Mouse (Mus musculus) ovary, postnatal 36 days (tissue): Measurements from ENCODE around the gene Pde3a.

ENCODE experiments used
- DNase-seq: peaks from one replicate; pipeline ENCODE4 v3.0.0; 2022; ENCODE audit warnings: low spot score, mixed read lengths

Pde3a gene

DNA sequence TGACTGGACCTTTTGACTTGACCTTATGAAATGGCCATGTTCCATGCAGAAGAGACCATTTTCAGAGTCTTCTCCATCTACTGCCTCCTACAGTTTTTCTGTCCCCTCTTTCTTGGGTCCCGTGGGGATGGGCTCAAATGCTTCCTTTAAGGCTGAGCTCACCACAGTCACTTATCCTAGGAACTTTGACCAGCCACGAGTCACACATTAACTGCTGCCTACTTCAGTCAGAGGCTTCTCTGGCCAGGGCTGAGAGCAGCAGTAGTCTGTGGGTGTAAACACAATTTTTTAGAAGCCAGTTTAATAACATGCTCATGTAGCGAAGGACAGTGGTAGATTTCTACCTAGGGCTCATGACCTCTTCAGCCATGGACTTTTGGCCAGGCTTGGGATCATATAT, 79.0 kb downstream of the Pde3a start:
- DNase-seq: no peak

DNA sequence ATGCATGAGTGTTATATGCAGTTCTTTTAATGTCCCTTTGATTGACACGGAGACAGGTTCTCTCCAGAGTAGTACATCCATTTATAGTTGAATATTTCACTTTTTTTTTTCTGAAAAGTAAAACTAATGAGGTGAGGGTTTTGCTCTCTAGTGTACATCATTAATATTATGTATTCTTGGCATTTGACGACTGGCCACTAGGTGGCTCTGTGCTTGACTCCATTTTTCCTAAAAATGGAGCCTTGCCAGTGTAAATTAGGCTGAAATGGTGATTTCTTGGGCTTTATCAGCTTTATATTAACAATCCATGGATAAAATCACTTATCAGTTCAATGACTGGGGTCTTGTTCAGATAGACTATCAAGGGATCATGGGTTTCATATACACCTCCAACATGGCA, 82.4 kb downstream of the Pde3a start:
- no peak for DNase-seq

DNA sequence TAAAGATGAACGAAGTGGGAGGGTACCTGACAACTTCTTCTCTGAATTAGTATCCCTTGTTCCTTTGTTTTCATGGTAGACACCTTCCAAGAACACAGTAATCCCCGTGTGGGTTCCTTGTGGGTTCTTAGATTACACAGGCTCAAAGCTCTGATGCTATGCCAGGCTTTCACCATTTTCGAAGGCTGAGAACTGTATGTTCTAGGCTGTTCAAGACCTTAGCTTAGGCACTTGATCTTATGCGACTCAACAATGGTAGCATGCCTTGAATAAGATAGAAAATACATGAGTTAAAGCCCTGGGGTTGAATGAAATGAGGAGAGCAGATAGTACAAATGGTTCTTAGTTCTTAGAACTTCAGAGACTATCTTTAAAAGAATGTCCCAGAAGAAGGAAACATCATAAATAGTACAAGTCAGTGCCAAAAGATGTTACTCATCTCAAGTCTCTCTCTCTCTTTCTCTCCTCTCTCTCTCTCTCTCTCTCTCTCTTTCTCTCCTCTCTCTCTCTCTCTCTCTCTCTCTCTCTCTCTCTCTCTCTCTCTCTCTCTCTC, 83.6 kb downstream of the Pde3a start:
- DNase-seq: no peak

DNA sequence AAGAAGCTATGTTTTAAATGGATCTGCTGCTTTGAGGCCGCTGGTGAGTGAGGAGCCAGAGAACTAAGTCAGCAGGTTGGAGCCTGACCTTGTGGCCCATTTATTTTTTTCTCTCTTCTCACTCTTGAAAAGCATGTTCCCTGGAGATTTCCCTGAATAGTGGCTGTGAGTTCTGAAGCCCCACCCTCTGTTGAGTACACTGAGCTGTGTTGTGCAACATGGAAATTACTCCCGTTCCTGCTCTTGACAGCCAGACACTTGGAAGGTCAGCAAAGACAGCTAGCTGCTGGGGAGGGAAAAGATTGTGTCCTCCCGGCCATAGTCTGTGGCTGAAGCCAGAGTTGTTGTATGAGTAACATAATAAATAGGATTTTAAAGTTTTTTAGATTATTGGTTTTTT, 84.2 kb downstream of the Pde3a start:
- peak; percentile 14 for DNase-seq

DNA sequence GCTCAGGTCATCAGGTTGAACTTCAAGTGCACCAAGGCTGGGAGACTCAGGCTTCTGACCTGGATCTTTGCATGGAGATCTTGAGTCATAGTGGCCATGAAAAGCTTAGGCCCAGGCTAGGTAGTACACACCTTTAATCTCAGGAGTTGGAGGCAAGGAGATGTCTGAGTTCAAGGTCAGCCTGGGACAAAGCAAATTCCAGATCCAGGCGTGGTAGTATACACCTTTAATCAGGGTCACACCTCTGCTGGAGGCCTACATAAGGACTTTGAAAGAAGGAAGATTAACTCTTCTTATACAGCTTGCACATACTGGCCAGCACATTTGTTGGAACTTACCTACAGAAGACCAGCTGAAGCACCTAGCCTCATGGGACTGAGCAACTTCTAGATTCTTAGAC, 86.8 kb downstream of the Pde3a start:
- no peak for DNase-seq

DNA sequence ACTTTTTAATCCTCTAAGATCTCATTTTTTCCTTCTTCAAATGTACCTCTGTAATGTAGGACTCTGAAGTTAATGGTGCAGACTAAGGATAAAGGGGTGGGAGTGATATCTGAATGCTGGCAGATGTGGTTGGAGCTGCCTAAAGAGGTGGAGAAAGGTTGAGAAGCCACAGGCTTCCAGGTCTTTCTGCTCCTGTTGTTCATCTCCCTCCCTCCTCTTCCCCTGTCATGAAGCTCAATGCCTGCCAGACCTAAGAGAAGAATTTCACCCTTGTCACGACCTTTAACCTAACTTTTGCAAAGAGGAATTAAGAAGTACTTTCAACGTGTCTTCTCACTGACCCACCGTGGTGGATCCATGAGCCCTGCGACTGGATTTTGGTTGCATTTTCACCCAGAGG, 87.4 kb downstream of the Pde3a start:
- no peak for DNase-seq

DNA sequence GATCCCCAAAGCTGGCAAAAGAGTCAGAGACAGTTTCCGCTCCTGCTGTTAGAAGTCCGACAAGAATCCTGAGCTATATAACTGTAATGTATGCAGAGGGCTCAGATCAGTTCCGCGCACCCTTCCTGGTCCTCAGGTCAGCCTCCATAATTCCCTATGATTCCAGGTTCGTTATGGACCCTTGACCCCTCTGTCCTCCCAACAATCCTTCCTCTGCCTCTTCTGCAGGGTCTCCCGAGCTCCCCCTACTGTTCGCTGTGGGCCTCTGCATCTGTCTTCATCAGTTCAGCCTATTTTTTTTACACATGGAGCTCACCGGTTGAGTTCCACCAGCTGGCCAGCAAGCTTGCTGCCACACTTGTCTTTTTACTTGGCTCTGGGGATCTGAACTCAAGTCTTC, 88.6 kb downstream of the Pde3a start:
- DNase-seq: no peak

DNA sequence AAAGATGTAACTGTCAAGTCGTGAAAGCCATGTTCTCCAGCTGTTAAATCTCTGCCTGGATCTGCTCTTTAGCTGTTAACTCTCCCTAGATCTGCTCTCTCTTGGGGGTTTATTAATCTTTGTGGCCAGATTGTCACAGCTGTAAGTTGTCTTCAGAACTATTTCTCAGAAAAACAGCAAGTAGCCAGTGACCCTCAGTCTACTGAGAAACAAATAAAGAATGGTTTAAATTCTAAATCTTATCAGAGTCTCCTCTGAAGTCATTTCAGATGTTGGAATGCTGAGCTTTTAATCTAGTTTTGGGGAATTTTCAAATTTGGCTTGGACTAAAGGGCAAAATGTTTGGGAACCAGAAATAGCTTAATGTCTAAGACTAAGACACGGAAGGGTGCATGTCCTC, 92.3 kb downstream of the Pde3a start:
- no peak for DNase-seq

DNA sequence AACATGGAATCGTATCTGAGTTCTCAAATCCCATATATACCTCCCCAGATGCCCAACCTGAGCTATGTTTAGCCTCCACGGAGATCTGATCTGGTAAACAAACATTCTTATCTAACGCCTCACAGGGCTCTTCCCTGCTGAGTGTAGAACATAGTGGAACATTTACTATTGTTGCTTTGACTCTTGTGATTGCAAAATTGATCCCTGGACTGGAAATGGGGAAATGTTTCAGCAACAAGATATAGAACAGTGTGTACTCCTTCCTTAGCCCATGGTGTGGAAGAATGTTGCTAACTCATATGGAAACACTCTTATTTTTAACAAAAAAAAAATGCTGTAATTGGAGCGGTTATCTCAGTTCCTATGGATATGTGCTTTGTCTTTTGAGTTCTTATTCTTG, 98.8 kb downstream of the Pde3a start:
- no peak for DNase-seq

DNA sequence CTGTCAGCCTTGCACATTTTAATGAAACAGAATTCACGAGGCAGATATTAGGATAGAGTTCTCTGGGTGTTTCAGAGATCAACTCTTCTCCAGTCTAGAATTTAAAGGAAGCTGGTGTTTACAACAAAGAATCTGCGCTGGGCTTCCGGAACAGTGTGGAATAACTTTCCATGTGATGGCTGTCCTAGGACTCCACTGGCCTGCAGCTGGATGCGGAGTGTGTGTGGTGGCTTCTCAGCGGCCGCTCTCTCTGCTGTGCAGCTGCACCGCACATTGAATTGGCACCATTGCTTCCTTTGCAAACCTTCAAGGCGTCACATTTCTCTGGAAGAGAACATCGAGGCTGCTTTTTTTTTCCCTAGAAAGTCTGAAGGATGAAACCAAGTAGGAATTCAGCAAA, 99.5 kb downstream of the Pde3a start:
- DNase-seq: no peak

DNA sequence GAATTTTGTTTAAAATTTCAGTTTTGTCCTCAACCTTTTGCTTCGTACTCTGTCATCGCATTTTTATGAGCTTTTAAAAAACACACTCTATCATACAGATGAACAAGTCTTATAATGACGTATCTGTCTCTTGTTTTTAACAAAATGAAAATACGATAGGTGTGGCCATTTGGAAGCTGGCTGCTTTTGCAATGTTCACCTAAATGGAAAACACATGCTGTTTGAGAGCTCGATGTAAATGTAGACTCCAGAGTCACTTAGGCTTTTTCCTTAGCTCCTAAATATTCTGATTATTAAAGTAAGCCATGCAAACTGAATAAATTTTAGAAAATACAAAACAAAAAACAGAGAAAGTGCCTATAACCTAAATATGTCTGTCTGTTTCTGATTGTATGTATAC, 101.2 kb downstream of the Pde3a start:
- DNase-seq: no peak

DNA sequence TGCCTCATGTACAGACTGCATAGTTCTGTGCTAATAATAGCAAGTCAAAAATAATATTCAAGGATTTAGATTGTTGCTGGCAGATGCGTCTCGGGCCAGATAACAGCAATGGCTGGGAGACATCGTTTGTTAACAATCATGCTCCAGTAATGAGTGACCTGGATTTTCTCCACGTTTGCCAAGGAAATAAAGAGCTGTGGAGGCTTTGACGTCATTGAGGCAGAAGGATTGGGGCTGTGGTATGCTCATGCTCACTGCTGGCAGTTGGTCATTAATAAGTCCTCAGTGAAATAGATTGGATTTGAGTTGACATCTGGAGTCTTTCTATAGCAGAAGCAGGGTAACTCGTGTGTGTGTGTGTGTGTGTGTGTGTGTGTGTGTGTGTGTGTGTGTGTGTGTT, 103.2 kb downstream of the Pde3a start:
- DNase-seq: no peak

DNA sequence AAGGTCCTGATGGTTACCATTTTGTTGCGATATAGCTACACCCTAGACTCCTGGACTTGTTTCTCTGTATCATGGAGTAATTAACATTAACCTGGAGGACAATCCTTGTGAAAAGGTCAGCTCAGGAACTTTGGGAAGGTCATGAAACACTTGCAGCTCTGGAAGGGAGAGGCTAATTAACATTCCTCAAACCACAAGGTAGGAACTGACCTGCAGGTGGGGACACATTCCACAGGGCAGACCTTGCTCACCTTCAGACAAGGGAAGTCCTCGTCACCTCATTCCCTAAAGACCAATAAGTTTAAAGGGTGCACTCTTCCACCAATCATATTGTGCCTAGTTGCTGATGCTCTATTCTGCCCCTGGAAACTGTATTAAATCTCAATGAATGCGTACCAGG, 114.6 kb downstream of the Pde3a start:
- DNase-seq: no peak

DNA sequence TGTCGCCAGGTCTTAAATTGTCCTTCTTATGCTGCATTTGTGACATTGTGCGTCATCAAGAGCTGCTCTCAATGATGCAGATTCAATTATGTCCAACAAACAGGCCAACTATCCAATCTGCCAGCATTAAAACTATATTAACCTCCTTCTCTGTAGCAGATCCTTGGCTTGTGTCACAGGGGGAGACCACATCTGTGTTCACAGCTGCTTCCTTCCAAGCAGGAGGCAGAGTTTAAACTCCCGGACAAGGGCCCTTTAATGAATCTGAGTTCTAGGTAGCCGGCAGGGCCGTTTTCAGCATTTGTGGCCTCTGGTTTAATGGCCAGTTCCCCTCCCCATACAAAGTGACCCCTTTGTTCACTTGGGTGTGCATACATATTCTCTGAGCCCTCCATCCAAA, 118.0 kb downstream of the Pde3a start:
- DNase-seq: no peak

DNA sequence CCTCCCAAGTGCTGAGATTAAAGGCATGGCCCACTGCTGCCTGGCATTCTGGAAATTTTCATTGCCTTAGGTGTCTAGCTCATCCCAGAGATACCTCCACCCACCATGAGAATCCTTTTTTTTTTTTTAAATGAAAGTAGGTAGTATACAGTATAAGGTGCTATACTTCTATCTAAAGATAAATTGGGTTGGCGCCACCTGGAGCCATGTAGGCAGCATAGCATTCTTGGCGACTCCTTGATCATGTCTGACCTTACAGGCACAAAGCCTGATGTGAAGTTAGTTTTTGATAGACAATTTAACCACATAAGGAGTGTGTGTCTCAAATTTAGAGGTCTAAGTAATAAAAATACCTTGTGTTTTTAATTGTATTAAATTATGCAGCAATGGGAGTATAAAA, 123.6 kb downstream of the Pde3a start:
- no peak for DNase-seq

DNA sequence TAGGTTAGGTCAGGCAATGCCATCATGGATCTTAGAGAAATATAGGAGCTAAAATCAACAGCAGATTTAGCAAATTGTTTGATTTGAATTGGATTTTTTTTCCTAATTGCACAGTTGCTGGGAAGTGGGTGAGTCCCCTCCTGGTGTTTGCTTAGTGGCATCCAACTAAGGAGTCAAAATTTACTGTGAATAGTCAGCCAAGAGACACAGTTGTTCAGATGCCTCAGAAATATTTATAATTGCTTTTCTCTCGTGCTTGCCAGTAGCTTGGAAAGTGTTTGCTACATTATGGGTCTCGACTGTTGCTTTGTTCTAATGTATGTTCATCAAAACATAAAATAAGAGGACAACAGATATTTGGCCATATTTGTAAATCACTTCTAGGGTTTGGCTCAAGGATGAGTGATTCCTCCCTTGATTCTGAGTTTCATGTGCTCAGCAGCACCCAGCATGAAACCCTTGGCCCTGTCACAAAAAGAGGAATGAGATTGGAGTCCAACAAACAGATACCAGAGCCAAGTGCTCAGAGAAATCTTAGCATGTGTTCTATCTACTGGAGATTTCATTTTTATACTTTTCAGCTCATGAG, 125.5 kb downstream of the Pde3a start:
- no peak for DNase-seq

DNA sequence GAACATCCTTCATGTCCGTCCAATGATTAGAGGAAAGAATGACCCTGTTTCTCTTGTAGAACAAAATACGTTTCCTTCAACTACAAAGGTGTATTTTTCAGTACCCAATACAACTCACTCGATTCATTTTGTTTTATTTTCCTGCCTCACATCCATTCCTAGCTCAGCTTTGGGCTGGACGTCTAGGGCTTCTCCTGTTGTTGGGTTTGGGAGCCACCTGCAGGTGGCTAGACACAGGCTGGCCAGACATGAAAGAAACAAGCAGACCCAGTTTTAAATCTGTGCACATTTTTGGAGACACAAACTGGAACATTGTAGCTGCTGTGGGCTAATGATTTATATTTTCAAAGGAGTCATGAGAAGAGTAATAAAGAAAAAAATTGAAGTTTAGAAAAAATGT, 126.1 kb downstream of the Pde3a start:
- no peak for DNase-seq

DNA sequence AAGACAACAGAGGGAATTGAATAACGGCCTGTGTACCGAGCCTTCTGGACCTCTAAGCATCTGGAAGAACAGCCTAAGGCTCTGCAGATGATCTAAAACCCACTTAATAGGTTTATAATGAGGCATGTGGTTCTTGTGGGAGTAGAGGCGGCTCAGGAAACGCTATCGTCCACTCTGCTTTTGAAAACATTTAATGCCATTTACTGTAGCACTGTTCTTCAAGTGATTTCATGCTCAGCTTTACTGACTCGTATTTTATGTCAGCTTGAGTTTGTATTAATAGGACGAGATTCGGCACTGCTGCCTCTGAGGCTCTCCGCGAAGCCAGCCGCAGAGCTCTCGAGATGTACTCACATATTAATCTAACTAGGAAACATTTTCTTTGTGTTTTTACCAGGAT, 131.9 kb downstream of the Pde3a start:
- no peak for DNase-seq

DNA sequence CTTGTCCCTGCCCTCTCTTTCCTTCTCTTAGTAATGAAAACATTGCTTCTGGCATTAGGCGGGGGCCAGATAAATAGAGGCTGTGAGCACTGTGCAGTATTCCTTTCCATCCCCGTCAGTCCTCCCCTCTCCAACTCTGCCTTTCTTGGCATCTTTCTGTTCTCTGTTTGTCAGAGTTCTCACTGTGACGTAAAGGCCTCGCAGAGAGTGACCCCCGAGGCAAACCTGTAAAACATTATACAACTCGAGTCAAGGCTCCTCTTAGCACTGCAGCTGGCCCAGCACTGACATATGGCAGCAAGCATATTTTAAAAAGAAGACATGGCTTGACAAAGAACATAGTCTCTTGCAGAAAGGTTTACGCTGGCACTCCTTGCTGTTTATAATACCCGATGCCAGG, 132.4 kb downstream of the Pde3a start:
- DNase-seq: peak; percentile 5

DNA sequence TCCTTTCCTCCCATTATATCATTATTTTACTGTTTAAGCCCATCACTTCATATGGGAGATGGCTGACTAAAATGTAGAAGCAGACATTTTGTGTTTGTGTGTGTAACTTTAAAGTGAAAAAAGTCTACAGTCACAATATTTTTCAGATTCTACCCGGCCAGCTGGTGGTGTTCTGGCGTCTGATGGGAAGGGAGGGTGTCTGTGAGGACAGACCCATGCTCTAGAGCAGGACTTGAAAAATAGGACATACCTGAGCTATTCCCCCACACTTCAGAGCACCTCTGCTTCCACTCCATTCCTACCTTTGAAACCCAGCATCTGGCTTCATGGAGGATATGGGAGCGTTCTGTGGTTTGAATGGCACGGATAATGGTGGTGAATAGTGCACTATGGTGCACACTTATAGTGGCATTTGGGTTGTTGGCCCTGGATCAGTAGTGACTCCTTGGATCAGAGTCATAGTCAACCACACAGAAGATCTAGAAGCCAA, 132.9 kb downstream of the Pde3a start:
- DNase-seq: no peak

DNA sequence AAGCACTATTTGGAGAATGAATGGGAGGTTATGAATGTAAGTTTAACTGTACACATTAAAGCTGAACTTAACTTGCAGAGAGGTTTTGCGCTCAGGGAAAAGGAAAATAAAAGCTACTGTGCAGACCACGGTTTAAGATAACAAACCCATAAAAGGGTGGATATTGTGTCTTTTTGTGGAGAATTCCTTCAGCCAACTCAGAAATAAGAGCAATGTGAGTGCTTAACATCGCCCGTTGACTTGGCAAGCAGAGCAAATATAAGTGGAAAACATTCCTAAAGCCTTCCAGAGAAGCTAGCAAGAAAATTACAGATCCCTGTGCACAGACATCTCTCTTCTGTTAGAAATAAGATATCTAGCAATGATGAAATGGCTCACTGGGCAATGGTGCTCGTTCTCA, 139.0 kb downstream of the Pde3a start:
- no peak for DNase-seq

DNA sequence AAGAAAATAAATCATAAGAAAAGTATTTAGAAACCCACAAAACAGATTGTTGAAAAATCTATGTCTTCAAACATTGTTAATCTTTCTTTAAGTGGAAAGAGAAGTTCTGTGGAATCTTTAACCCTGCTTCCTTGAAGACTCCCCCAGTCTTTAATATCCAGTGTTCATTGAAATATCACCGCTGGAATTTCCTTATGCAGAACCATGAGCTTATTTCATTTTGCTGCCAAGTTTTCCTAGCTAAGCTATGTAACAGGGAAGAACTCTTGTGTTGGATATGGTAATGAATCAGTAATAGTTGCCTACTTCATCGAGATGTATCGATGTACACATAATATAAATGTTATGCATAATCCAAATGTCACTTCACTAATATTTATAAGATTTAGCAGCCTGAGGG, 146.9 kb downstream of the Pde3a start:
- no peak for DNase-seq

DNA sequence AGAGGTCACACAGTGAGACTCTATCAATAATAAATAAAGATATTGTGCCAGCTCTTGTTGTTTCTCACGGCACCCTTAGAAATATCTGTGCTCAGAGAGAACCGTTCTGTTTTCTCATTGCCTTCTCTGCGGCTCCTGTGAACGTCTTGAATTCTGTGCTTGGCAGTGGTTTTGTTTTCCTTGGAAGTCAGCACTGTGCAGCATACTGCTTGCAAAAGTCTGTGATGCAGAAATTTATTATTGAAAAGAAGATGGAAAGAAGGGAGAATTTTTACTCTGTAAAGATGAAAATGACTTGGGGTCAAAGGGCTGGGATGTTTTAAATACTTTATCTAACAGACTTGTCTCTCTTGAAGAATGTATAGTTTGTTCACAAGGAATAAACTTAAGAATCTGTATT, 150.3 kb downstream of the Pde3a start:
- no peak for DNase-seq

DNA sequence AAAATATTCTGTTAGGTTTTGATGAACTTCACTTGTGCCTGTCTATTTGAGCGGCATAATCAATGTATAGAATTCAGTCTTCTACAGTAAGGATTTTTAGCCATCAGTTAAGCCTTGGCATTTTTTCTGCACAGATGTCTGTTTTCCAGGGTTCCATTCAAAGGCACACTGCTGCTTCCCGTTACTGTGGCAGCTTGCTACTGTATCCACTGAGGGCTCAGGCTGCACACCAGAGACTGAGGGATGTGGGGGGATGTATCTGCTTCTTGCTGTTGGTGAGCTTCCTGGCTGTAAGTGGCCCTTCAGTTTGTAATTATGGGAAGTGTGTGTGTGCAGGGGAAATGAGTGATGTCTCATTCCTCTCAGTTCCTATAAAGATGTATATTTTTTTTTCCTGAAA, 154.9 kb downstream of the Pde3a start:
- no peak for DNase-seq

DNA sequence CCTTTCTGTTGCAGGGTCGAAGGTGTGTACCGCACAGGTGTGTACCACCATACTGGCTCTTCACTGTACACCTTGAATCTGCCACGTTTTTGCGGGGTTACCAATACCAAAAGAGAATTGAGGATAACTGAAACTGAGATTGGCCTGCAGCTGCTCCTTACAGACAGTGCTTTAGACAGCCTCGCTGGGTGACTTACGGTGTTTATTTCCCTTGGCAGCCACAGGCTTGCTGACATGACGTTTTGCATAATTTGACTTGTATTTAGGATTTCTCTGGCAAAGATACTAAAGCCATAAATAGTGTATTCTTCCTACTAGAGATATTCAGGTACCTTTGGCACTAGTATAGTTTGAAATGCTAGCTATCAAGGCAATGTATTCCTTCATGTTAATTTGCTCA, 155.6 kb downstream of the Pde3a start:
- DNase-seq: no peak
